Mouse (Mus musculus) layer of hippocampus, postnatal 14 days (tissue): ENCODE measurements around the gene Adssl1. TPM values are rescaled to one million over a fixed set of nuclear protein-coding genes. Genes with fewer than 3 reads are reported as not detected.

Source experiments
- DNase-seq, 2 experiments: peaks; one replicate each; pipeline ENCODE4 v3.0.0; 2021 to 2022; ENCODE audit warnings: low spot score in 2 of 2, mixed read lengths in 1 of 2
- total RNA-seq, 2 experiments: library from RNA; stranded (reverse); gene quantifications; 2 replicates each; pipeline ENCODE4 v1.2.3; 2021

Gene Adssl1
- total RNA-seq, 2 experiments from 2014 or later, result 5.3 to 5.6 TPM

DNA sequence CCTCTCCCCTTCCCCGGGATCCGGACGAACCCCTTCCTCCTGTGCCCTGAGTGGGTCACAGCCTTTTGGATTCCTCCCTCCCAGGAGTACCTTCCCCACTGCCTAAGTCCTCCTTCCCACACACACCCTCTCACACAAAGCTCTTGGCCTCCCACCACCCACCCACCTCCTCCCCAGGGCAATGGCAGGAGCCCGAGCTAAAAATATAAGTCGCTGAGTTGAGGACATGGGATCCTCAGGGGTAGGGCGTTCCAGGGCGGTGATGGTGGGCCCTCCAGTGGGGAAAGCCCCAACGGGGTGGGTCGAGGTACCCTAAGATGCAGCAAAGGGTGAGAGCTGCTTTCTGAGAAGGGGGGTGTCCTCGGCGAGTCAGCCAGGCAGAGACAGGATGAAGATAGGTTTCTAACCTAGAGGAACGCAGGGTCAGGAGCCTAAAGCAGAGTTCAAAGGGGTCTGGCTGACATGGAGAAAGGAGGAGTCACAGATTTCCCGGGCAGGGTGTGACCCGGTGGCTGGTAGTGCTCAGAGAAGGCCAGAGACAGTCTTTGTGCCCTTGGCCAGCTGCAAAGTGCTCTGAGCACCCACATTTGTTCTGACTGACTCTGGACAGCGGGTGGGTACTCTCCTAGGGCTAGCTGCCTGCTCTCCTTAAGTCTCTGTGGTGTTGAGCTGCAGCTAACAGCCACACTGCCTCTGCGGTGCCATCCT, 663 bp downstream of the Adssl1 start:
- DNase-seq, result no peak

DNA sequence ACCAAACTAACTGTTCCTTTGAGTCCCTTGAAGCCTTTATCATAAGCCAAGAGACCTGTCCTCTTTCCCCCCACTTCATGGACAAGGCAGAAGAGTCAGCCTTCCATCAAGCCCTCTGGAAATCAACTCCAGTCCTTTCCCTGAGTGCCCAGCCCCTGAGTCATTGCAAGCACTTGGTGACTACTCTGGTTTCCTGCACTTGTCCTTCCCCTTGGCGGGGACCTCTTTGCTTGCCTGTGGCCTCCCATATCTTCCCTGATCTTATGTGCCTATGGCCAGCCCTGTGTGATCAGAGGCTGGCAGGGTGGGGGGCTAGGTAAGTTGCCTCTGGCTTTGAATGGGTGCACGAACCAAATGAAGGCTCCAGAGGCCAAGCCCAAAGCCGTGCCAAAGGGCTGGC, 2.1 kb downstream of the Adssl1 start:
- no peak for DNase-seq

DNA sequence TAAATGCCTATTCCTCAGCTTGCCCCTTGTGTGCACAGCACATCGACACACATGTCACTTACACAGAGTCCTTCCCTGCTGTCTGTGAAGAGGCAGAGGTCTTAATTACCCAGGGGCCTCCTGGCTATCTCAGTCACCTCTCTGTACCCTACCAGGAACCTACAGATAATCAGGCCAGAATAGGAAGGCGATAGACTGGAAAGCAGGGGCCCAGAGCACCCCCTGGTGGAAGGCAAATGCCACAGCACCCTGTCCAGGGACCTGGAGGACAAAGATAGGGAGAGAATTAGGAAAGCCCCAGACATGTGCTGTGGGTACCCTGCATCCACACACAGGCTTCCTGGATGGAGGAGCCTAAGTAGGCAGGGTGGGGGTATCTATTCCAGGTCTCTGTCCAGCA, 3.9 kb downstream of the Adssl1 start:
- DNase-seq, result peak in 1 of 2 experiments; percentile 66

DNA sequence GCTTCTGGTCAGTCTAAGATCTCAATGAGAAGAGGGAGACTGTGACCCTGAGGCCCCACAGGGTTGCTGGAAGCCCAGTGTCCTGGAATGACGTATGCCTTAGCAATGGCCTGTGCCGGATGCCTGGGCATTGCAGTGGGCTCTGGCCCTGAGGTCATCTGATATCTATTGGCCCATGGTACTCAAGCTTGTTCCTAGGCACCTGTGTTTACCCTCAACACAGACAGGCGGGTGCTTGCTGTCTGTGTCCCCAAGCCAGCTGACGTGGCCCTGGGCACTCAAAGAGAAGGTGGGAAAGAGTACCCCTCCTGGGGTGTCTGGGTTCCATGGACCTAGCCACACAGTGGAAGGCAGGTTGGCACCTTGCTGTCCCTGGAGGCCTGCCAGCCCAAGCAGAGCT, 5.9 kb downstream of the Adssl1 start:
- DNase-seq, result no peak

GRCm38 (mm10) chr12:112626455-112626854, 6.6 kb downstream of the Adssl1 start:
- DNase-seq, result no peak

DNA sequence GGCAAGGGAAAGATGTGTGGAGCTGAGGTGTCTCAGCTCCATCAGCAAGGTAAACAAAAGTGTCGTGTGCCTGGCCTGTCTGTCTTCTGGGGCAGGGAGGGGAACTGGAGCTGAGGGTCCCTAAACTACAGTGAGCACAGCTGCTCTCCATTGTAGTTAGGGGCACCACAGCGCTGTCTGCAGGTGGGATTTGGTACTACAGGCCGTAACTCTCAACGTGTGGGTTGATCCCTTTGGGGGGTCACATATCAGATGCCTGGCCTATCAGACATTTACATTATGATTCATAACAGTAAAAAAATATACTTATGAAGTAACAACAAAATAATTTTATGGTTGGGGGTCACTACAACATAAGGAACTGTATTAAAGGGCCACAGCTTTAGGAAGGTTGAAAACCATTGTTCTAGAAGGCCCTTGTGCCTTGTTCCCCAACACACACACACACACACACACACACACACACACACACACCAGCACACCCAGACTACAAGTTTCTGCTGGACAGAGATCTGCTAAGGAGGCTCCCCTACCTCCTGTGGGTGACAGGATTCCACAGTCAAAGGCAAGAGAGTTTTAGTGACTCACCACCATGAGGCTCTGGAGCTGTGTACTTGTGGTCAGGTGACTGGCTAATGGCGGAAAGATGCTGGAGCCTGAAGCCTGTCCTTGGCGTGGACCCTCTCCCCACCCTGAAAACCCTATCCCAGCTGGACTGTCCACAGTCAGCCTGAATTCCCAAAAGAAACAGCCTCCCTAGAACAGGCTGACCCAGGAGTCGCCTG, 7.4 kb downstream of the Adssl1 start:
- no peak for DNase-seq

GRCm38 (mm10) chr12:112628197-112628596, 8.4 kb downstream of the Adssl1 start:
- no peak for DNase-seq

DNA sequence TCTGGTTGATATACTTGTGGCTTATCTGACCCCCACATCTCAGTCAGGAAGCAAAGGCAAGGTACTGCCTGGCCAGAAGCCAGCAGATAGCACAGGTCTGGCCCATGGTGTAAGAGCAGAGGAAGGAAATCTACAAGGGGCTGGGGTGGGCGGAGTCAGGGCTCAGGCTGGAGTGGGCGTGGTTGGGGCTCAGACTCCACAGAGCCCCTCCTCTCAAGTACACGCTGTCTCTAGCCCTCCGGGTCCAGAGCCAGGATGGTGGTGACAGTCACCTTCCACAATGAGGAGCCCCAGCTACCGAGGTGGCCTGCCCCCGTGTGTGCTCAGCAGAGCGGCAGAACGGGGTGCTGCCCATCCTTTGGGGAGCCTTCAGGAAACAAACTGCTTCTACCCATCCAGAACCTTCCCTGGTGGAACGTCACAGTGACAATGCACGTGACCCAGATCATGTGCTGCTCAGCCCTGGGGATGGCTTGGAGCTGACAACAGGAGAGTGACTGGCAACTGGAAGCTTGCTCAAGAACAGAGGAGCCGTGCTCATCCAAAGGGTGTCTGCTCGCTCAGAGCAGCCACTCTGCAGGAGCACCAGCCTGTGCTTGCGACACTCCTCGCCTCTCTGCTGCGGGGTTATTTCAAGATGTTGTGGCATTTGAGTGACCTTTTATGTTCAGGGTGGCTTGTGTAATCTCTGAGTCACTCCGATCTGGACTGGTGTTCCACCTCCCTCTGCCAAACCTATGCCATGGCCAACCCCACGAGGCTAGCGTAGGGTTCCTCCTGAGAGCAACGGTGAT, 9.3 kb downstream of the Adssl1 start:
- no peak for DNase-seq

GRCm38 (mm10) chr12:112630029-112630428, 10.2 kb downstream of the Adssl1 start:
- DNase-seq, result no peak

DNA sequence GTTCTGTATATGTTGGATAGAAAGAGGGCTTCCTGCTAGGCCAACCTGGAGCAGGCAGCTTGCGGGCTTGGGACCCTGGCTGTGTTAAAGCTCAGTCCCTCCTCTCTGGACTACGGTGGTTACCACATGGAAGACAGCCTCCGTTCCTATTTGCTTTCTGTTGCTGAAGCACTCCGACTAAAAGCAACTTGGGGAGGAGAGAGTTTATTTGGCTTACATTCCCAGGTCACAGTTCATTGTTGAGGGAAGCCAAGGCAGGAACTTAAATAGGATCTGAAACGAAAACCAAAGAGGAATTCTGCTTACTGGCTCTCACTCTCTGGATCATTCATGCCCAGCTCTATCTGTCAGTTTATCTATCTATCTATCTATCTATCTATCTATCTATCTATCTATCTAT, 11.0 kb downstream of the Adssl1 start:
- no peak for DNase-seq

DNA sequence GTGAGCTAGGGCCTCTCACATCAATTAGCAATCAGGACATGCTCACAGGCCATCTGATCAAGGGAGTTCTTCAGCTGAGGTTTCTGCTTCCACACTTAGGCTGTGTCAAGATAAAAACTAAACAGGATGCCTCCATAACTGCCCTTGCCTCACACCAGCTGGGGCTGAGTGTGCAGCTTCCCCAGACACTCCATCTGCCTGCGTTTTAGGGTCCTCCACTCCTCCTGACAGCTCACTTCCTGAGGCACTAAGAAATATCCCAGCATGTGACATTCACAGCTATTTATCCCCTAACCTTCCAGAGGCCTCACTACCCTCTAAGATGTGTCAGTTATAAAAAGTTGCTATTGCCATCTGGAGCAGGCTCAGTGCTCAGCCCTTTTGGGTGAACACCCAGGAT, 11.6 kb downstream of the Adssl1 start:
- no peak for DNase-seq

- no peak for DNase-seq
Measured at GRCm38 (mm10) chr12:112632084-112632777, 12.4 kb downstream of the Adssl1 start.

GRCm38 (mm10) chr12:112632907-112633306, 13.1 kb downstream of the Adssl1 start:
- DNase-seq, result no peak

DNA sequence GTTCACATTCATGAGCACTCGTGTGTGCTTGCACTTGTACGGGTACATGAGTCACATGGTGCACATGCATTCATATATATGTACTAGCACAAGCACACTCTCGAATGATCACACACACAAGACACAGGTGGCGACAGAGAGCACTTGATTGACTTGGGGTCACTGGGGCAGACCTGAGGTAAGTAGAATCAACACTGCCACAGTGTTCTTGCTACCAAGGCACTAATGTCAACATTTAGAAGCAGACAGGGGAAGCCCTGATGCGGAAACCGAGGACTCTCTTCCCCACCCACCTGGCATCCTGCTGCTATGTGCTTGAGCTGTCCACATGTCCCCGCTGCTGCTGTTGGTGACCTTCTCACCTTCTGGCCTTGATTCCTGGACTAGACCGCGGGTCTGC, 13.8 kb downstream of the Adssl1 start:
- DNase-seq, result no peak

GRCm38 (mm10) chr12:112639526-112639925, 19.7 kb downstream of the Adssl1 start:
- DNase-seq, result no peak

GRCm38 (mm10) chr12:112643126-112643525, 23.3 kb downstream of the Adssl1 start:
- DNase-seq, result no peak

GRCm38 (mm10) chr12:112644180-112644854, 24.5 kb downstream of the Adssl1 start, which contains the start of gene Siva1:
Siva1 (plus strand) TSS chr12:112644679.
- DNase-seq, result peak; percentile 94 to 97

- no peak for DNase-seq
Measured at GRCm38 (mm10) chr12:112644855-112645506, 25.1 kb downstream of the Adssl1 start.

GRCm38 (mm10) chr12:112646139-112646538, 26.3 kb downstream of the Adssl1 start:
- no peak for DNase-seq

DNA sequence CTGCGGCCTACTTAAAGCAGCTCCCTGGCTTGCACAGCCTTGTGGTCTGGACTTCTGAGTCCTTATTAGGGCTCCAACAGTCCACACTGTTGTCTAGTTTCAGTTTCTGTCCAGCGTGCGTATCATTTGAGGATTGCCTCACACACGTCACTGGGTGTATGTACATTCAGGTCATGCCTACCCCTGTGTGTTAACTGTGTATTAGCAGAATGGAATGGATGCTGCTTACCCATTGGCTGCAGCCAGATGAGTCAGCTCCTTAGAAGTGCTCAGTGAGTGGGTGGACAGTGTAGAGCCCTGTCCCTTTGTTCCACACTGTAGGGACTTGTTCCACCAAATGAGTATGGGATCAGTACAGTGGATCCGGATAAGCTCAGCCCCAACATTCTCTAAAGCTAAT, 28.2 kb downstream of the Adssl1 start:
- no peak for DNase-seq
